Mouse (Mus musculus) heart, postnatal 14 days (tissue): Measurements from ENCODE around the gene Mthfd1l. TPM values are rescaled to one million over a fixed set of nuclear protein-coding genes. Genes with fewer than 3 reads are reported as not detected.

ENCODE experiments used
- DNase-seq, 2 experiments: peaks; one replicate each; pipeline ENCODE4 v3.0.0; 2021 to 2022
- intact Hi-C: fragments of 180-260 bp; cut with DNase I; formaldehyde crosslinking; loops from one replicate; pipeline ENCODE4 v1.15.1; 2025
- long read RNA-seq, 2 experiments: library from polyadenylated mRNA; stranded (forward); transcript quantifications; one replicate each; pipeline ENCODE4 v2.0.0; 2021
- total RNA-seq, 2 experiments: library from RNA; stranded (reverse); gene quantifications; 2 replicates each; pipeline ENCODE4 v1.2.3; 2021

Mthfd1l gene
- 1 to 10 TPM; 1.5 to 1.7 TPM for total RNA-seq
- long read RNA-seq, experiment 1, partial matches to known transcripts = 0 of 1 reads
- long read RNA-seq, experiment 1, other reads (novel, unspliced or antisense) = 0 of 1 reads
- long read RNA-seq, experiment 2, partial matches to known transcripts = 1 of 2 reads
- long read RNA-seq, experiment 2, other reads (novel, unspliced or antisense) = 0 of 2 reads

DNA sequence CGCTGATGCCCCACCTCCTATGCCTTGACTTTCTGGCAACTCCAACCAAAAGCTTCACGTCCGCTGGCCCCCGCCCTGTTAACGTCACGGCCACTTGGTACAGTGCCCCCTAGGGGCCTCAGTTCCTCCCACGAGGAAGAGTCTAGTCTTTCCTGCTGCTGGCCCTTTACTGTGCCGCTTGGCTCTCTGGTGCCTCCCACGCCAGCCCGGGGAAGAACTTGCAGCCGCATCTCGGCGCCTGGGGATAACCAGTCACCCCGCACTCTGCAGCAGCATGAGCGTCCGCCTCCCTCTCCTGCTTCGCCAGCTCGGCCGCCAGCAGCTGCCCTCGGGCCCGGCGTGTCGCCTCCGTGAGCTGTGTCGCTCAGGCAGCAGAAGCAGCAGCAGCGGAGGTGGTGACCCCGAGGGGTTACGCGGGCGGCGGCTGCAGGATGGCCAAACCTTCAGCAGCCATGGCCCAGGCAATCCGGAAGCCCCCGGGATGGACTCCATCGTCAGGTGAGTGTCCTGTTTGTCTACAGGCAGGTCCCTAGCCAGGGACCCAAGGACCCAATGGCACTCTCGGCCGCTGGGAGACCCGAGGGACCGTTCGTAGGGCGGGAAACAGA, at the start of gene Mthfd1l:
Gene Mthfd1l (plus strand): TSS at position 138 of the 608 bp plus-strand sequence.
- DNase-seq = peak; percentile 73 to 80
- intact Hi-C loops = no loop called here

DNA sequence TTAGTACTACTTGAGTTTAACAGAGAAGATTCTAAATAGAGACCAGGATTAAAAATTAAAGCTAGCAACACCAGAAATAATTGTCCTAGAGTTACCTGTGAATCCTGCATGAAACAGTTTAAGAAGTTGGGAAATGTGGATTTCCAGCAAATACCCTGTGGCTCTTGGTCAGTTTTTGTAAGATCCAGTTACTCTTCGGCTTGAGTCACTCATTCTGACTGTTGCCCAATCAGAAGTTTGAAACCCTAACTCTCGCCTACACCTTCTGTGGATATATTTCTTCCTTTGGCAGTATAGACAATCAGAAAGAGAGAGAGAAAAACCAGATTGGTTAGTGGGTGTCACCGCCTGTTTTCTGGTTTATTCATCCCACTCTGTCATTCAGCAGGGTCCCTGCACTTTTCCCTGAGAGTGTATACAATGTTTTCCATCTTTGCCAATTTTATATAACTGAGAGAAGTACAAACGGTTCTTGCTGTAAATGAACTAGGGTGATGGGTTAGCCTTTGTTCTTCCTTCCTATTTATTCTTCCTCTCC, 44.8 kb upstream of the Mthfd1l start:
- DNase-seq = no peak
- intact Hi-C loops = no loop called here

DNA sequence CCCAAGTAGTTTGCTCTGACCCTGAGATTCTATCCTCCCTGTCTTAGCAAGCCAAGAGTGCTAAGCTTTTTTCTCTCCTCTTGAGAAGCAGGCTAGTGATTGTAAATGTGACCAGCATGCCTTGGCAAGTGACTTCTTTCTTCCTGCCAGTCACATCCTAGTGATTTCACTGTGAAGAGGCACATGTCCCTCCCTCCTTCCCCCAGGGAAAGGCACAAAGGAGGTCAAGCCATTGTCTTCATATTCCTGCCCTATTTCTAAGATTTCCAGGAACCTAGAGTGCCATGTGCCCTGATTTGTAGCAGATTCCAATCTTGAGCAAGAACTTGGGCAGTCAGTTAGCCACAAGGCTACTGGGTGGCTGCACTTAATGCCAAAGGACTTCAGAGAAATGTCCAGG, 41.1 kb upstream of the Mthfd1l start:
- intact Hi-C loops = no loop called here
- no peak for DNase-seq

DNA sequence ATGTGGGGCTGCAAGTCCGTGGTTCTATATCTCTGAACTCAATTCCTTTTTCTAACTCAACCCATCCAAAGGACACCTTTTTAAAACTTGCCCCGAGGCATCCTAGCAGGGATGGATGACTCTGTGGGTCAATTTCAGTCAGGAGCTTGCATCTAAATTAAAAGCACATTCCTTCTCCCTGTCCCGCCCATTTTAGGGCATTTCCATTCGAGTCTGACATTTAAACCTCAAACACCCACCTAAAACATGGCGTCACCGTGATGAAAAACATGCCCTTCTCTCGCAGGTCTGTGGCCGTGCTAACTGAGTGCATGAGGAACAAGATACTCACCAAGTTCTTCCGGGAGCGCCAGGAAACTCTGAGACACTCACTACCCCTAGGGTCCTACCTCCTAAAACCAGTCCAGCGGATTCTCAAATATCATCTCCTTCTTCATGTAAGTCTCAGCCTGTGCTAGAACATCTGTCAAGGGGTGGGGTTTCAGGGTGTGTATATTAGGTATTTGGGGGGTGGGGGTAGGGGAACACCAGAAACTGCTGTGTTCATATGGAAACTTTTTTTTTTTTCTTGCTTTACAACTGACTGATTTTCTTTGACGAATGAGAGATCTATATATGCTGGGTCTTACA, 39.5 kb upstream of the Mthfd1l start:
- intact Hi-C loops = no loop called here

DNA sequence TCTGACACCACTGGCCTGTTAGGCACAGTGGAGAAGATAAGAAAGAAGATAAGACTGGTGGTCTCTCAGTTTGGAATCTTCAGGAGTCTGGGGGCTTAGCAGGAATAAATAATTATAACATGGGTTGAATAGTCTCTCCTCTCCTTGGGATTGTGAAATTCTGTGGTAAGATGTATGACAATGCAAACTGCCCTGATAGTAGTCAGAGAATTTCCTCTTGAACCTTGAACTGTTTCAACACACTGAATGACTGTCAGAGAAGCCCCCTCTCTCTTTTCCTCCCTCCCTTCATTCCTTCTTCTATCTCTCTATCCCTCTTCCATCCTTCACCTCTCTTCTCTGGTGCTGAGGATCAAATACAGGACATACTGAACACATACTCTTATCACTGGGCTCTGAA, 36.1 kb upstream of the Mthfd1l start:
- DNase-seq = no peak
- intact Hi-C loops = no loop called here

More for the DNA sequence above, 39.5 kb upstream of the Mthfd1l start:
- no peak for DNase-seq

DNA sequence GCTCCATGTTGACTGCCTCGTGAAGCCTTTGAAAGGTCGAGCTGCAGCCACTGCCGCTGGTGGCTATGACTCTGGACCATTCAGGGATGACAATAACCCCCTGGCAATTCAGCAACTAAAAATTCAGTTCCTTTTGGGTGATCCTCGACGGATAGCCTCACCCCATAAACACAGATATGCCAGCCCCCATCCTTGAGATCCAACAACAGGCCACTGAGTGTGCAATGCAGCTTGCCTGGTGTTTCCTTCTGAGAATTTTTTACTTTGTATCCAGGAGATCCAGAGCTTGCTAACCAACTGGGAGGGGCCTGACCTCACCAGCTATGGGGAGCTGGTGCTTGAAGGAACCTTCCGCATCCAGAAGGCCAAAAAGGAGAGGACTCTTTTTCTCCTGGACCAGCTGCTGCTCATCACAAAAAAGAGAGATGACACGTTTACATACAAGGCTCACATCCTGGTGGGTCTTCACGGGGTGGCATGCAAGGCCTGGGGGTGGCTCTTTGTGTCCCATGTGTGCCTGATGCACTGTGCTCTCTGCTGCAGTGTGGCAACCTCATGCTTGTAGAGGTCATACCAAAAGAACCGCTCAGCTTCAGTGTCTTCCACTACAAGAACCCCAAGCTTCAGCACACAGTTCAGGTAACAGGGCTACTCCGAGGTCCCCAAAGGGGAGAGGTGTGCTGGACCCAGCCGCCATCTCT, 32.9 kb upstream of the Mthfd1l start:
- DNase-seq = no peak

DNA sequence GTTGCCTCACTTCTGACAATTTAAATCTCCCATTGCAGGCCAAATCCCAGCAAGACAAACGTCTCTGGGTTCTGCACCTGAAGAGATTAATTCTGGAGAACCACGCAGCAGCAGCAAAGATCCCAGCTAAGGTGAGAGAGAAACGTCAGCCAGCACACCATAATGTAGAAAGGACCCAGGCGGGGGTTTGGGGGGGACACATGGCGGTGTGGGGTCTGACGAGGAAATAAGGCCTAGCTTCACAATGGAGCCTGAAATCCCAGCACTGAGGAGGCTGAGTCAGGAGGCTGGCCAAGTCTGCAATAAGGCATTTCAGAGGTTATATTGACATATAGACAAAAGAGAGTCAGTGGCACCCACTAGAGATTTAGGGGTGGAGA, 32.3 kb upstream of the Mthfd1l start:
- no peak for DNase-seq
- intact Hi-C loops = loop anchor here (5.0 kb wide), 2 partner anchors 133 to 608 kb away; no protein-coding TSS in a partner anchor

More for the DNA sequence above, 32.9 kb upstream of the Mthfd1l start:
- intact Hi-C loops = loop anchor here (2.0 to 5.0 kb wide), 3 partner anchors 37 to 608 kb away; no protein-coding TSS in a partner anchor

DNA sequence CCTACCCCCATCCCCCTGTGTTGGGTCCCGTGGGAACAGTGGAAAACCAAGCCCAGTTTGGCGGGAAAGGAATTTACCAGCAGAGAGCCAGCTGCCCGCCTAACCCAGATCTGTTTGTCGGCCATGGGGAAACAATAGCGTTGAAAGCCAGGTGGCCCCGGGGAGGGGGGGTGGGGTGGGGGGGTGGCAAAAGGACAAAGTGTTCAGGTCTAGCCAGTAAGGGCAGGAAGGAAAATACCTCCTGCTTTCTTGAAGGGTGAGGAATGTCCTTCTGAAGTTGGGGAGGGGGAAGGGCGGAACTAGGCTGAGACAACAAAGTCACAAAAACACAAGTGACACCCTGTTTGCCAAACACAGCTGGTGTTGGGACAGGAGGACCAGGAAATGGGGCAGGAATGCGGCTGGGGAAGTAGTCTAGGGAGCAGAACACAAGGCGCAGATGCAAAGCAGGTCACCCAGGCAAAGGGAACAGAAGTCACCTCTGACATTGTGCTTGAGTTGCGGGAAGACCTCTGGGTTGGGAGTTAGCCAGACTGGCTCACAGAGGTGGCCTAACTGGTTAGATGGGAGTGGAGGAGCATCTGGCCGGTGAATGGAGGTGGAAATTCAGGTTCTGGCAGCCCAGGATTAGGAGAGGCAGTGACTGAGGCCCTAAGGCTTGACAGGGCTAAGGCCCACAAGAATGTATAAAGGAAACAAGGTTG, 31.7 kb upstream of the Mthfd1l start:
- peak; percentile 26 to 53 for DNase-seq
- intact Hi-C loops = loop anchor here (5.0 kb wide), 2 partner anchors 134 to 609 kb away; no protein-coding TSS in a partner anchor

DNA sequence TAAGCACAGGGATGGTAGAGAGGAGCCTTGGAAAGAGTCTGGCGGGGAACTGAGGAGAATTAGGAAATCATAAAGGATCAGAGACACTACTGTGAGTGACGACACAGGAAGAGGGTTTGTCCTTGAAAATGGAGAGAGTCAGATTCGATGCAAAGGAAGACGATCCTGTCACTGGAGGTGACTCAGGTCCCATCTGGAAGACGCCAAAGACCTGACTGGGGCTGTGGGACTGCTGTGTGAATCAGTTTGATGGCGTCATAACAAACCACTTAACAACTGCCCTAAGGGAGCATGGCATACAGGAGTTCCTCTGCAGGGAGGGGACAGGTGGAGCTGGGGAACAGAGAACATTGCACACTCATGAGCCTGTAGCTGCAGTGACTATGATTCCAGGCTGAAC, 30.6 kb upstream of the Mthfd1l start:
- intact Hi-C loops = loop anchor here (5.0 kb wide), 2 partner anchors 135 to 610 kb away; no protein-coding TSS in a partner anchor
- no peak for DNase-seq

DNA sequence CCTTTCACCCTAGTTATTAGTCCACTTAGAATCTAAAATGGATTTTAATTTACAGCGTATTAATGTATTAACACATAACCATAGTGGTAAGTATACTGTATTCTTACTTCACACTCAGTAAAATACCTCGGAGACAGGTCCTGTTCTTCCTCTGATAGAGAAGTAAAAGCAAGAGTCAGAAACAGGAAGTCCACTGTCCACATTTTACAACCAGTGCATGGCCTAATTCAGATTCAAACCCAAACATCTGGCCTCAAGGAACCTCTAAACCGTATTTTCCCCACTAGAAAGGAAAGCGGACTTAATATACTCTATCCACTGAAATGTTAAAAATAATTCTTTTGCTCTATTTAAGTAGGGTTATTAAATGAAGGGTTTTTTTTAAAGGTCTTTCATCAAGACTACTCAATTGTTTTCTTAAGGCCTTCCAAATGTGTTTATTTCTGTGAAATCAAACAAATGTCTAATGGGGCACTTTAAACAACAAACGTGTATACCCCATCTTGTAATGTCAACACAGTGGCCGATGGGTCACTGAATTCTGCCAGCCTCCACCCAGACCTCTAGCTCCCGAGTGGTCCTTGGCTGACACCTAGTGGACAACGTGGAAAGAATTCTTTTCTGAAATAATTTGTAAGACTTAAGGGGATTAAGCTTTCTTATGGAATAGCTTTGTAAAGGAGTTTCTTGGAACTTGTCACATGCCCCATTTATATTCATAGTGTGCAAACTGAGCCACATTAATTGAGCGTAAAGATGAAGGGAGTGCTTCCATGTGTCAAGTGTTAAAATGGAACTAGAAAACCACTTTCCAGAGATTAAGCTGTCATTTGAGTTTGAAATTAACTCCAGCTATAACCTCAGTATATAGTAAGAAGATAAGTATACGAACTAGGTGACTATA, 29.2 kb upstream of the Mthfd1l start:
- peak; percentile 79 to 87 for DNase-seq
- intact Hi-C loops = loop anchor here (1.0 to 5.0 kb wide), 5 partner anchors 136 to 611 kb away; partner anchors contain the start of gene Plekhg1

DNA sequence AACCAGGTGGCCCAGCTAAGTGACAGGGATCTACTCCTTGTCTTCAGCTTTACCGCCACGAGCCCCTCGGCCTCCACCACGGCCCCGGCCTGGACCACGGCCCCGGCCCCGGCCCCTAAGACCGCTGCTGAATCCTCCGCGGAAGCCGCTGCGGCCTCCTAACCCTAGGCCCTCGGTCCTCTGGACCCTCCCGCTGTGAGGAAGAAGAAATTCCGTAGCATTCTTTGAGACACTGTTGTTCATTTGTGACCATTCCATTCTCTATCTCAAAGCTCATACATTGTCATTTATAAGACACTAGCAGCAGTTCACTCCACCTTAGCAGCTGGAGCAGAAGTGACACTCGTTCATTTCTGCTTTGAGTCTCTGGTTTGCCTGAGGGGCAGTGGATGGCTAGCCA, 26.0 kb upstream of the Mthfd1l start:
- intact Hi-C loops = no loop called here
- DNase-seq = no peak

DNA sequence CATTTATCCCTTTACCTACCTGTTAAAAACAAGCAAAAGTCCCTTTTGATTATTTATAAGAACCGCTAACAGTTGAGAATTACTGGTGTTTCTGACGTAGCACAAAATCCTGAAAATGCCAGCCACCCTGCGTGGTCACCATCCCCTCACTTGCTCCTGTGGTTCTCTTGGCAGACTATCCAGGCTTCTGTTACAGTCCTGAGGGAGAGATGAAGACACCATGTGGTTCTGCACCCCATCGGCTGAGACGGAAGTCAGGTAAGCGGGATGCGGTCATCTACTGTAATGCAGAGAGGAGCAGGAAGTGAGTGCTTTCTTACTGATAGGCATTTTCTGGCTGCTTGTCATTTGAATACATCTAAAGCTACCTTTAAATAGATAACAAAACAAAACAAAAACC, 25.6 kb upstream of the Mthfd1l start:
- intact Hi-C loops = no loop called here
- DNase-seq = no peak

DNA sequence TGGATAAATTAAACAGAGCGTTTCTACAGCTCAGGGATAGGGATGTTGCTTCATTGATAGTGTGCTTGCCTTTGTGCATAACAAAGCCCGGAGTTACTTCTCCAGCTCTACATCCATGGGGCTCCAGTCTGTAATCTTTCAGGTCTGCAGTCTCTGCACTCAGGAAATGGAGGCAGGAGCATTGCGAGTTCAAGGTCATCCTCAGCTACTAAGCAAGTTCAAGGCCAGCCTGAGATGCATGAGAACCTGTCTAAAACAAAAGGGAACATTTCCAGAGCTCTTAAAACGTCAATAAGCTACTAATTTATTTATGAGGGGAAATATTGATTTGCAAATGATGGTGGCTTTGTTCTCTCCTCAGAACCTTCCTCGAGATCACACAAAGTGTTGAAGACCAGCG, 23.6 kb upstream of the Mthfd1l start:
- no peak for DNase-seq
- intact Hi-C loops = no loop called here

DNA sequence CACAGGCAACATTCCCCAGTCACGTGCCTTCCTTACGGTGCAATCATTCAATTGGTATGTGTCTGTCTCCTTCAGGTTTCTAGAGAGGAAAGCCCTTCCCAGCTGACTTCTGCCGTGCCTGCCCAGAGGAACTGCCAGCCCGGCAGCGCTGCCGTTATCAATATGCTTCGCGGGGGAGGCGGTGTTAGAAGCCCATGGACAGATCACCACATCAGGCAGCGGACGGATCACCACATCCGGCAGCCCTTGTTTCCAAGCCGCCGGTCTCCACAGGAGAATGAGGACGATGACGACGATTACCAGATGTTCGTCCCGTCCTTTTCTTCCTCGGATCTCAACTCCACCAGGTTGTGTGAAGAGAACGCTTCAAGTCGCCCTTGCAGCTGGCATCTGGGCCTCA, 16.4 kb upstream of the Mthfd1l start:
- no peak for DNase-seq
- intact Hi-C loops = no loop called here

DNA sequence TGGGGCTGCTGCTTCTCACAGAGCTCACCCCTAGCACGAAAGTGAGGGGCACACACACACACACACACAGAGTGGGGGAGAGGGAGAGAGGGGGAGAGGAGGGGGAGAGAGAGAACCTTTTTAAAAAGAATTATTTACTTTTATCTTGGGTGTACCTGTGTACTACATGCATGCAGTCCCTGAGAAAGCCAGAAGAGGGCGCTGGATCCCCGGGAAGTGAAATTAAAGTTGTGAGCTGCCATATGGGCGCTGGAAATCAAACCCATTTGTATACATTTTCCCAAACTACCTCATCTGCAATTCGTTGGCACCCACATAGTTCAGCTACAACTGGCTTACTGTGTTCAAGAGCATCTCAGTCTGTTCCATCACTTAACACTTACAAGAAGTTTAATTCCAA, 14.3 kb upstream of the Mthfd1l start:
- no peak for DNase-seq
- intact Hi-C loops = no loop called here

DNA sequence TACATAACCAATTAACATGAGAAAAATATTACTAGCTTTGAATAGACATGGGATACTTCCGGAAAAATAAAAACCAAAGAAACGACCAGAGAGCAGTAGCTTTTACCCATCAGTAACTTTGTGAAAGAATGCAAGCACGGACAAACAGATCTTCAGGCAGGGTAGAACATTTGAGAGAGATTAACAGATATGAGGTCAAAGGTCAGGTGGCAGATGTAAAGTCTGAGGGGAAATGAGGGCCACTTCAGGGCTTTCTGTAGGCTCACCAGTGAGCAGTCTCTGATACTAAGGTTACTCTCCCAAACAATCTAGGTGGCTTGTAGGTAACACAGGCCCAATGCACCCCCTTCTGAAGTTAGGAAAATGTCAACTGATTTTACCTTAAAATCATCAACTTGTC, 3.9 kb upstream of the Mthfd1l start:
- intact Hi-C loops = no loop called here

DNA sequence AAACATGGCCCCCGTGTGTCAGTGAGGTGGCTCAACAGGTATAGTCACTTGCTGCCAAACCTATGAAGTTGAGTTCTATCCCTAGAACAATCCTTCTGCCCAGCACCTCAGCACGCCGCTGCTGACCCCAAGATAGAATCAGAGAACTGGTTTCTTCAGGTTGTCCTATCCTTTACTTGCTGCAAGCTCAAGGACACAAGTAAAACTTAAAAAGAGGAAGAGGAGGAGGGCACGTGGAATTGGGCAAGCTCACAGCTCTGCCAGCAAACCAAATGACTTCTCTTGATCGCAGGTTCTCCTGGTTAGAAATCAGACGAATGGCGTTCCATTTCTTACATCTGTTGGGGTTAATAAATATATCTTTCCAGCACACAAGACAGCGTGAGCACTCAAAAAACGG, 681 bp upstream of the Mthfd1l start:
- intact Hi-C loops = no loop called here
- no peak for DNase-seq

More for the DNA sequence above, 3.9 kb upstream of the Mthfd1l start:
- no peak for DNase-seq

DNA sequence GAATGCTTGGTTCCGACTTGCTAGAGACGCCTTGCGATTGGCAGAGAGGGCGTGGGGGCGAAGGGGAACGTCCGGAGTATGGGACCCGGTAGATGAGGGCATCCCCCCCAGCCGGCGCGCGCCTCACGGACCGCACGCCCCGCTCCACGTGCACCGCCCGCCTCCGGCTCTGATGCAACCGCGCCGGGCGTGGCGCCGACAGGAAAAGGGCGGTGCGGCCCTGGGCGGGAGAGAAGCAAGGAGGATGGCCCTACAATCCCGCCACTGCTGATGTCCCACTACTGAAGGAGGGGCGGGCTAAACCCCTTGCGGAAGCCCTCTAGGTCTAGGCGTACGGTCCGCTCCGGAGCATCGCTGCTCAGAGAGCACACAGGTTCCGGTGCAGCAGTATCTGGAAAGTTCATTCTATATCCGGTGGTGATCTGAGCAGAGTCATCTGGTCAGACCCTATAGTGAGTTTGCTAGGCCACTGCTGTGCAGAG, 712 bp downstream of the Mthfd1l start:
- intact Hi-C loops = no loop called here
- DNase-seq = peak; percentile 91 to 92

DNA sequence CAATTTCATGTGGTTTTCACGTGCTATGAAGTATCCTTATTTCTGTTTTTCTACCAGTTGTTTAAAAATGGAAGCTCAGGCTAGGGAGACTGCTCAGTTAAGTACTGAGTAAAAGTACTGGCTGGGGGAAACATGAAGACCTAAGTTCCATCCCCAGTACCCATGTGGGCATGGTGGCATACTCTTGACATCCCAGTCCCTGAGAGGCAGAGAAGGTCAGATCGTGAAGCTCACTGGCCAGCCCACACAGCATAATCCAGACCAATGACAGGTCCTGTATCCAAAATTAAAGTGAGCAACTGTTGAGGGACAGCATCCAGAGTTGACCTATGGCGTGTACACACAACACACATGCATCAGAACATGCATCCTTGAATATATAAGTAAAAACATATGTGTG, 1.5 kb downstream of the Mthfd1l start:
- no peak for DNase-seq
- intact Hi-C loops = no loop called here
